Mouse (Mus musculus) midbrain, embryonic 14.5 days (tissue): Measurements from ENCODE around the gene Med7. TPM values are rescaled to one million over a fixed set of nuclear protein-coding genes. Genes with fewer than 3 reads are reported as not detected.

ENCODE experiments used
- ATAC-seq: fragments of 200-750 bp; cut with Nextera tagmentation; 2 replicates; pipeline ENCODE4 v1.8.0; 2017; ENCODE audit warnings: moderate number of reproducible peaks, moderate library complexity; ENCODE audit not compliant: low FRiP score, low TSS enrichment
- DNase-seq: peaks from one replicate; pipeline ENCODE4 v3.0.0-alpha.2; 2015
- H3K27ac ChIP-seq: fragments of 300-500 bp; sonication (generic); replicated peaks from 2 replicates; pipeline ENCODE4 v1.5.1; 2014; ENCODE audit warnings: mild to moderate bottlenecking, low read depth, low read length, moderate library complexity
- H3K27me3 ChIP-seq: fragments of 300-500 bp; sonication (generic); 2 replicates; pipeline ENCODE4 v1.6.1; 2014; ENCODE audit warnings: low read length, control low read depth, mixed read lengths; ENCODE audit not compliant: control insufficient read depth, insufficient read depth
- H3K36me3 ChIP-seq: fragments of 300-500 bp; sonication (generic); 2 replicates; pipeline ENCODE4 v1.6.1; 2014; ENCODE audit warnings: low read length, control low read depth; ENCODE audit not compliant: control insufficient read depth, insufficient read depth
- H3K4me1 ChIP-seq: fragments of 300-500 bp; sonication (generic); 2 replicates; pipeline ENCODE4 v1.6.1; 2014; ENCODE audit warnings: mild to moderate bottlenecking, antibody characterized with exemption, low read length, control low read depth; ENCODE audit not compliant: control insufficient read depth, insufficient read depth
- H3K4me2 ChIP-seq: fragments of 300-500 bp; sonication (generic); 2 replicates; pipeline ENCODE4 v1.6.1; 2014; ENCODE audit warnings: mild to moderate bottlenecking, low read length, moderate library complexity
- H3K4me3 ChIP-seq: fragments of 300-500 bp; sonication (generic); replicated peaks from 2 replicates; pipeline ENCODE4 v1.5.1; 2014; ENCODE audit warnings: low read depth, low read length
- H3K9ac ChIP-seq: fragments of 300-500 bp; sonication (generic); replicated peaks from 2 replicates; pipeline ENCODE4 v1.6.1; 2014; ENCODE audit warnings: mild to moderate bottlenecking, low read length, moderate library complexity
- H3K9me3 ChIP-seq: fragments of 300-500 bp; sonication (generic); 2 replicates; pipeline ENCODE4 v1.6.1; 2016; ENCODE audit warnings: low read length, control low read depth, mixed read lengths; ENCODE audit not compliant: control insufficient read depth
- WGBS: fragments of 180-500 bp; shearing (Covaris S2); extraction: QIAGEN DNeasy Blood & Tissue Kit; methylation state at CpG from one replicate; pipeline ENCODE4 v1.1.7; 2014; 5-methylcytosine and 5-hydroxymethylcytosine counted together
- polyA plus RNA-seq: library from polyadenylated mRNA; unstranded; fragments of >200 nt; fragmentation: Nextera tagmentation; extraction: Ambion mirVana; gene quantifications from 2 replicates; pipeline ENCODE4 v1.2.1, GENCODE M21; 2014

Med7 gene
- polyA plus RNA-seq, 1 experiment from 2014 or later: 74.3 TPM

GRCm38 (mm10) chr11:46441774-46442173, 5.0 kb downstream of the Med7 start:
- Histone ChIP-seq H3K27ac (no peak overlapping the region), H3K4me2 (no peak overlapping the region), H3K9ac (no peak overlapping the region), H3K36me3 (peaks cover 39% of the 10 kb centered on the region), H3K9me3 (no peaks in the 10 kb centered on the region), H3K4me3 (no peak overlapping the region), H3K4me1 (peaks cover 5% of the 10 kb centered on the region), H3K27me3 (no peaks in the 10 kb centered on the region)
- DNase-seq (no peak), ATAC-seq (no peak)
- WGBS: 98% methylated on average over 1 of the region's 1 CpGs

GRCm38 (mm10) chr11:46443152-46443551, 6.4 kb downstream of the Med7 start:
- DNase-seq (no peak), ATAC-seq (no peak)
- 95% methylated on average over 1 of the region's 1 CpGs for WGBS
- H3K4me1 ChIP-seq: no peaks in the 10 kb centered on the region
- H3K4me3 ChIP-seq: no peak overlapping the region
- no peak overlapping the region for H3K27ac ChIP-seq
- no peaks in the 10 kb centered on the region for H3K9me3 ChIP-seq
- no peak overlapping the region for H3K9ac ChIP-seq
- no peak overlapping the region for H3K4me2 ChIP-seq
- H3K27me3 ChIP-seq: no peaks in the 10 kb centered on the region
- peaks cover 39% of the 10 kb centered on the region for H3K36me3 ChIP-seq

- no peak overlapping the region for H3K27ac ChIP-seq
- no peak for ATAC-seq
- no peak overlapping the region for H3K4me3 ChIP-seq
- H3K4me2 ChIP-seq: no peak overlapping the region
- no peak overlapping the region for H3K9ac ChIP-seq
- H3K4me1 ChIP-seq: no peaks in the 10 kb centered on the region
- H3K36me3 ChIP-seq: peaks cover 39% of the 10 kb centered on the region
- no peak for DNase-seq
- no peaks in the 10 kb centered on the region for H3K9me3 ChIP-seq
- H3K27me3 ChIP-seq: no peaks in the 10 kb centered on the region
- 93% methylated on average over 5 of the region's 5 CpGs for WGBS
Measured at GRCm38 (mm10) chr11:46443979-46444378, 7.3 kb downstream of the Med7 start.

- H3K9ac ChIP-seq: no peak overlapping the region
- no peak for ATAC-seq
- no peak overlapping the region for H3K27ac ChIP-seq
- H3K4me1 ChIP-seq: no peaks in the 10 kb centered on the region
- 93% methylated on average over 6 of the region's 6 CpGs for WGBS
- no peaks in the 10 kb centered on the region for H3K27me3 ChIP-seq
- no peak for DNase-seq
- peaks cover 18% of the 10 kb centered on the region for H3K36me3 ChIP-seq
- H3K4me3 ChIP-seq: no peak overlapping the region
- H3K4me2 ChIP-seq: no peak overlapping the region
- no peaks in the 10 kb centered on the region for H3K9me3 ChIP-seq
Measured at GRCm38 (mm10) chr11:46446150-46446549, 9.4 kb downstream of the Med7 start.

- no peak overlapping the region for H3K9ac ChIP-seq
- H3K4me2 ChIP-seq: no peak overlapping the region
- H3K4me3 ChIP-seq: no peak overlapping the region
- H3K27ac ChIP-seq: no peak overlapping the region
- no peaks in the 10 kb centered on the region for H3K9me3 ChIP-seq
- DNase-seq: no peak
- peaks cover 6% of the 10 kb centered on the region for H3K36me3 ChIP-seq
- ATAC-seq: no peak
- no peaks in the 10 kb centered on the region for H3K27me3 ChIP-seq
- no peaks in the 10 kb centered on the region for H3K4me1 ChIP-seq
- 82% methylated on average over 13 of the region's 13 CpGs for WGBS
Measured at GRCm38 (mm10) chr11:46447644-46448484, 11.1 kb downstream of the Med7 start.

GRCm38 (mm10) chr11:46449461-46450080, 12.8 kb downstream of the Med7 start:
- DNase-seq: no peak
- no peak for ATAC-seq
- H3K4me3 ChIP-seq: no peak overlapping the region
- H3K4me2 ChIP-seq: no peak overlapping the region
- WGBS: 82% methylated on average over 11 of the region's 11 CpGs
- H3K36me3 ChIP-seq: no peaks in the 10 kb centered on the region
- H3K9ac ChIP-seq: no peak overlapping the region
- H3K27me3 ChIP-seq: no peaks in the 10 kb centered on the region
- no peak overlapping the region for H3K27ac ChIP-seq
- no peaks in the 10 kb centered on the region for H3K9me3 ChIP-seq
- no peaks in the 10 kb centered on the region for H3K4me1 ChIP-seq

GRCm38 (mm10) chr11:46454453-46455045, 17.8 kb downstream of the Med7 start, which contains the start of gene Havcr2:
TSS of gene Havcr2 (plus strand) at chr11:46454935.
- Histone ChIP-seq H3K36me3 (no peaks in the 10 kb centered on the region), H3K27me3 (no peaks in the 10 kb centered on the region), H3K4me1 (no peaks in the 10 kb centered on the region), H3K4me3 (no peak within 1 kb of the TSS), H3K4me2 (no peak within 1 kb of the TSS), H3K9me3 (no peaks in the 10 kb centered on the region), H3K9ac (no peak within 1 kb of the TSS), H3K27ac (no peak within 1 kb of the TSS)
- no peak for DNase-seq
- ATAC-seq: no peak
- 82% methylated on average over 6 of the region's 6 CpGs for WGBS

- H3K4me1 ChIP-seq: no peaks in the 10 kb centered on the region
- no peak overlapping the region for H3K9ac ChIP-seq
- ATAC-seq (no peak), DNase-seq (no peak)
- 89% methylated on average over 3 of the region's 3 CpGs for WGBS
- H3K4me3 ChIP-seq: no peak overlapping the region
- no peak overlapping the region for H3K27ac ChIP-seq
- no peak overlapping the region for H3K4me2 ChIP-seq
- H3K27me3 ChIP-seq: no peaks in the 10 kb centered on the region
- no peaks in the 10 kb centered on the region for H3K36me3 ChIP-seq
- no peaks in the 10 kb centered on the region for H3K9me3 ChIP-seq
Measured at GRCm38 (mm10) chr11:46459960-46460359, 23.2 kb downstream of the Med7 start.
